Mouse (Mus musculus) CD4-positive, CD25-positive, alpha-beta regulatory T cell, adult 4 months (primary cell): ENCODE results near the gene Mvb12b. TPM values are rescaled to one million over a fixed set of nuclear protein-coding genes. Genes with fewer than 3 reads are reported as not detected.
"Not testable (repeated sequence)": the region's sequence is repeated elsewhere in the genome, so short reads cannot be mapped to it uniquely, and the experiment has no call there.

ENCODE experiments used
- ATAC-seq: one replicate; pipeline ENCODE4 v1.8.0; 2017
- polyA plus RNA-seq, 2 experiments: library from polyadenylated mRNA; unstranded; fragments of 100-300 nt; shearing (Covaris generic); gene quantifications; one replicate each; pipeline ENCODE4 v1.2.1; 2017

The Mvb12b gene
- polyA plus RNA-seq: 1 to 10 TPM; 1.7 to 2.7 TPM

DNA sequence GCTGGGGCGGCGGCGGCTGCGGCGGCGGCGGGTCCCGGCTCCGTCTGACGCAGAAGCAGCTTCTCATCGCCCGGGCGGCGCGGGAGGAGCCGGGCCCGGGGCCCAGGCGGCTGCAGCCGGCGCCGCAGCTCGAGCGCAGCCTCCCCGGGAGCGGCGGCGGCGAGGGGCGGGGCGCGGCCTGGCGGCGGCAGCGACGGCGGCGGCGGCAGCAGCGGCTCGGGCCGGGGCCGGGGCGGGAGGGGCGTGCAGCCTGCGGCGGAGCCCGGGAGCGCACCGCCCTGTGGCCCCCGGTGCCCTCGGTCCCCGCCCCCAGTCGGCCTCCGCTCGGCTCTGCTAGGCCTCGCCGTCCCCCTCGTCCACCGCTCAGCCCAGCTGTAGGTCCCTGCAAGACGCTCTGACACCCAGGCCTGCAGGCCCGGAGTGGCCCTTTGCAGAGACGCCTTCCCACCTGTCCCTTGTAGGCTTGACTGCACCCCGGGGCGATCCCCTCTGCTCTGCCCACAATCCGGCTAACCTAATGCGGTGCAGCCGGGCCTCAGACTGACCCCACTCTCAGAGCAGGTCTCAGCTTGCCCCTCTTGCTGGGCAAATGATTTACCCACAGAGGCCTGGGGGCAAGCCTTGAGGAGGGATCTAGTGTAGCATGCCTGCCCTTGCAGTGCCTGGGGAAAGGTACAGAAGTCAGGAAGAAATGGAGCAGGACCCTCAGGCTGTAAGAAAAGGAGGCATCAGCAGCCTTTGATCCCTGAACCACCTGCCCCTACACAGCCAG is at the start of gene Mvb12b:
TSS of gene Mvb12b (minus strand) at position 619 of the 772 bp plus-strand sequence.
- peak; percentile 64 for ATAC-seq

DNA sequence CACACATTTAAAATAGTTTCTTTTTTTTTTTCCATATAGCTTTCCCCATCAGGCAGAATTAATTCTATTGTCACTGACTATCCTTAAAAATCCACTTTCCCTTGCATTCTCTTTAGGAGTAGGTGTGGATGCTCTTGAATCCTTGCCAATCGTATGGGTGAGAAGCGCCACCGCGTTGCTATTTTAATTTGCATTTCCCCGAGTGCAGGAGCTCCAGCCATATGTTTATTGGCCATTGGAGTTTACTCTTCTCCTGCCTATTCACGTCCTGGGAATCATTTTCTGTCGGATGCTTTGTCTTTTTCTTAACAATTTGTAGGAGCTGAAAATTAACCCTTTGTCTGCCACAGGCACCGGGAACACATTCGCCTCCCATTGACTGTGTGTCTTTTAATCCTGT is 48.0 kb upstream of the Mvb12b start:
- no peak for ATAC-seq

DNA sequence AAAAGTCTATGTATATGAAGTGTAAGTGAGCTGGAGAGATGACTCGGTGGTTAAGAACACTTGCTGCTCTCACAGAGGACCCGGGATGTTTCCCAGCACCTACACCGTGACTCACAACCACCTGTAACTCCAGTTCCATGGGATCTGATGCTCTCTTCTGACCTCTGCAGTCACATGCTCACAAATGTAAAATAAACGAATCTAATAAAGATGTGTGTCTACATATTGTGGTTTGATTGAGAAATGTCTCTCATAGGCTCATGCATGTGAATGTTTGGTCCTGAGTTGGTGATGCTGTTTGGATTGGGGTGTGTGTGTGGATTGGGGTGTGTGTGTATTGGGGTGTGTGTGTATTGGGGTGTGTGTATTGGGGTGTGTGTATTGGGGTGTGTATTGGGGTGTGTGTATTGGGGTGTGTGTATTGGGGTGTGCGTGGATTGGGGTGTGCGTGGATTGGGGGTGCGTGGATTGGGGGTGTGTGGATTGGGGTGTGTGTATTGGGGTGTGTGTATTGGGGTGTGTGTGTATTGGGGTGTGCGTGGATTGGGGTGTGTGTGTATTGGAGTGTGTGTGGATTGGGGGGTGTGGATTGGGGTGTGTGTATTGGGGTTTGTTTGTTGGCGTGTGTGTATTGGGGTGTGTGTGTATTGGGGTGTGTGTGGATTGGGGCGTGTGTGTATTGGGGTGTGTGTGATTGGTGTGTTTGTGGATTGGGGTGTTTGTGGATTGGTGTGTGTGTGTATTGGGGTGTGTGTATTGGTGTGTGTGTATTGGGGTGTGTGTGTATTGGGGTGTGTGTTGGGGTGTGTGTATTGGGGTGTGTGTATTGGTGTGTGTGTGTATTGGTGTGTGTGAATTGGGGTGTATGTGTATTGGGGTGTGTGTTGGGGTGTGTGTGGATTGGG is 46.1 kb upstream of the Mvb12b start:
- no peak for ATAC-seq

DNA sequence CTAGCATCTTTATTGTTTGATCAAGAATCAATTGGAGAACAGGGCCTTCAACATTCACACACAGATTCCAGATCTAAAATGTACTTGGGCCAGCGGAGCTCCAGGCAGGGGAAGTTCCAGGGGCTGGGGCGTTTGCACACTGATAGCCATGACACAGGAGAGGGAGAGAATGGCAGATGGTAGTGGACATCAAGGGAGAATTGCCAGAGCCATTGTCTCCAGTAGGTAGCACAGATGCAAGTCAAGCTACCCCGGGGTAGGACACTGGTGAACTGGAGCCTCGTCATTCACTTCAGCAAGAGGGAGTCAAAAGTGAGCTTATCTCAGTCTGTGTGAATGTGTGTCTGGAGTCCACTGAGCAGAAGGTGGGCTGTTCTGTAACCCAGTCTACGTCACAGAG is 43.4 kb upstream of the Mvb12b start:
- no peak for ATAC-seq

DNA sequence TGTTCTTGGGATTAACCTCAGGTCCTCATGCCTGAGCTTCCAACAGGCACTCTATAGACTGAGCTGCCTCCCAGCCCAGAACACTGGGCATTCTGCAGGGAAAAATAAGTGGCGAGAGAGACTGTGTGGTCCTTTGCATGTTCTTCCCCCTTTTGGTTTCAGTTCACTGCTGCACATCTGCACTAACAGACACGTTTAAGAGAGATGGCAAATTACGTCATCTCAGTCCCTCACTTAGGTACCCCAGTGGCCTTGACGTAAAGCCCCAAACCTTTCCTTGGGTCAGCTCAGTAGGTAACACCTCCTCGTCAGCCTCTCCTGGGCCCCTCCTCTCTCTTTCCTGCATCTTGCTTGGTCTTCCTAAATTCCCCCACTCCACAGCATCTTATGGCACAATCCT is 37.5 kb upstream of the Mvb12b start:
- ATAC-seq: no peak

DNA sequence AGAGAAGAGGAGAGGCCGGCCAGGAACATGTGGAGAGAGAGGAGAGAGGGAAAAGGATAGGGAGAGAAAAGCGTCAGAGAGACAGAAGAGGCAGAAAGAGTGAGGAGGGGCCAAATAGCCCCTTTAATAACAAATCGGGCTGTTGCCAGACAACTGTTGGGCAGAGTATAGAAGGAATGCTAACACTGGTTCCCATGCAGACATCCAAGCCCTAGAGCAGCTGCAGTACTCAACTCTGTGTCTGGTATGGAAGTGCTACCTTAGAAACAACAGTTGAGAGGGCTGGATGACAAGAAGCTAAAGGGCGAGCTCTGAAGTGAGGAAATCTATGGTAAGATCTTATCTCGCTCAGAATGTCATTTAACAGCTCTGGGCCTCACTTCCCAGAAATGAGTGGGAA is 35.7 kb upstream of the Mvb12b start:
- ATAC-seq: no peak

DNA sequence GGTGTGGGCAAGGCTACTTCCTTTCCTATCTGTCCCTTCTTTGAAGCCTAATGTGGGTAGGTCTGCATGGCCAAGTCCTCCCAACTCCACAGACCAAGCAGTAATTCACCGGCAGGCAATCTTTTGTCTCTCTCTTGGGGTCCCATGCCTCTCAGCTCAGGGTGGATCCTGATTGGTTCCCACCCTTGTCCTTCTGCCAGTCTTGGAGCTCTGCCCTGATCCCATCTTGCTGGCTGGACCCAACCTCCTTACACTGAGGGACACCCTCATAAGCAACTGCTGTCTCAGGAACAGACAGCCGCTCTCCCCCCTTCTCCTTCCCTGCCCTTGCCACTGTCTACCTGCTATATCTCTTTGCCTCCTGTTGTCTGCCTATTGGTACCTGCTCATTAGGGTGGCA is 34.7 kb upstream of the Mvb12b start:
- no peak for ATAC-seq

DNA sequence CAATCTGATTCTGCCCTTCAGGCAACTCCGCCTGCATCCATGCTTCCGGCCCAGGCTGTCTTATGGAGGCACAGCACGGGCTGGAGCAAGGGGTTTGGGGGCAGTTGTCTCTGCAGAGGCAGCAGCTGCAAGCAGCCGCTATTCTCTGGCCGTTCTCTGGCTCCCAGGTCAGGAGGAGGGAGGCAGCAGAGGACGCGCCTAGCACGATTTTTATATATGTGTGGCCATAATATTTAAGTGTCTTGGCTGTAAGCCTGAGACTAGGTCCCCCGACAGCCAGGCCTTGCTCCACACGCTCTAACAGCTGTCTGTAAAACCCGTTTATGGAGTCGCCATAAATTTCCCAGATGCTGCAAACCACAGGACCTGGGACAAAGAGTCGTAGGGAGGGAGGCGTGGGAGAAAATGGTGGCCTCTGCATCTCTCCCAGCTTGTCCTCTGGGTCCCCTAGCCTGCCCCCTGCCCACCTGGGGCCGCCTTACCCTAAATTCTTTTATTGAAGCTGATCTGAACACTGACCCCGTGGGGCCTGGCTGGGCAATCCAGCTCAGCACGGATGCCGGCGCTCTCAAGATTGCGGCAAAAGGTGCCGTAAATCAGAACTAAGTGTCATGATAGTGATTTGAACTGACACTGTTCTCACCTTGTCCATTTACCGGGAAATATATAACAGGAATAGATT is 32.3 kb upstream of the Mvb12b start:
- ATAC-seq: no peak

DNA sequence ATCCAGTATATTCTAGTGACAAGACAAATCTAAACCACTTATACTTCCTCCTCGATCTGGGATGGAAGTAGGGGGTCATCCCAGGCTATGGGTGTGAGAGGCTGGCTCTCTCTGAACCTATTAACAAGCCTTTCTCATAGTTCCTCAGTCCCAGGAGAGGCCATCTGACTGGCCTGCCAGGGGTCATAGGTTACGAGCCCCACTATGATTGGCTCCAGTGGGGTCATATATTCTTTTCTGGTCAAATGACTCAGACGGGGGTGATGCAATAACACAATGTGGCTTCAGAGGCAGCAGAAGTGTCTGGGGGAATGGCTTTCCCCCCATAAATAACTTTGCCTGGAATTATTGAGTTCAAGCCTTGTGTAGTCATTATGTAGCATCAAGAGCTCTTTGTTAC is 31.1 kb upstream of the Mvb12b start:
- ATAC-seq: no peak

DNA sequence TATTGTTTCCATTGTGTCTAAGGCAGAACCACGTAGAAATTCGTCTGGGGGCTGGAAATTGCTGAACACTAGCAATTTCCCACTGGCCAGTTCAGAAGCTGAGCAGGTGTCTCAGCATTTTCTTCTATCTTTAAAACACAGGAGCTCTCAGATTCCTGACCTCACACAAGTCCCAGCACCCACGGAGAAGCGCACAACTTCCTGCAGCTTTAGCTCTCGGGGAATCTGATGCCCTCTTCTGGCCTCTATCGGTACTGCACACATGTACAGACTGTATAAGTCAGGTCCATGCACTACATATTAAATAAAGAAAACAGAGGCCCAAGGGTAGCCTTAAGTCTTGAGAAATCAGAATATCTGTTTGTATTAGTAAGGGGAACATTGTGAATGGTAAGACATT is 30.6 kb upstream of the Mvb12b start:
- ATAC-seq: no peak

DNA sequence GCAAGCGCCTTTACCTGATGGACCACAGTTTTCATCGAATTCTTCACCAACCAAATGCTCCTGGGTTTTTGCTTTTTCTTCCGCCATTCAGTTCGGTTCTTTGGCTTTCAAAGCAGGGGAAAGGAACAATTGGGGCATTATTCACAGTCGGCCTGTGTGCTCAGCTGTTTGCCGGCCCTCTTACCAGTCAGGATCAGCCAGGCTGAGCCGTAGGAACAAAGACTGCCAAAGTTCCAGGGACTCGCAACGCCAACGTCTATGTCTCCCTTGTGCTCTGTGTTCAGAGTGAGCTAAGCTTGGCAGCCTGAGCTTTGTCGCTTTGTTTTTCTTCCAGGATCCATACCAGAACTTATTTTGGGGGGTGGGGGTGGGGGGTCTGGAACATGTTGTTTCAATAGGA is 28.9 kb upstream of the Mvb12b start:
- no peak for ATAC-seq

DNA sequence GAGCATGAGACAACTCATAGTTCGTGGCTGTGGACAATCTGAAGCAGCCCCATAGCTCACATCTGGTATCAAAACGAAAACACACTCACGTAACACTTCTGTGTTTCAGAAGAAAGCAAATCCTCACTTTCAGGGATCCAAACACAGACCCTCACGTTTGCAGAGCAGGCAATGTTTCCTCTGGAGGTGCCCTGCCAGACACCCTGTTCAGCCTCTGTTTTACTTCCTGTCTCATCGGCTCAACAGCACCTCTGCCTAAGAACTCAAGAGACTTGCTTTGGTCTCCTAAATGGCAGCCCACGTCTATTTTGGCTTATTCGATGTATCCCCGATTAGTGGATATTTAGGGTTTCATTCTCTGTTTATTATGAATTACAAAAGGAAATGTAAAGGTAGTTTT is 27.3 kb upstream of the Mvb12b start:
- ATAC-seq: peak; percentile 61

DNA sequence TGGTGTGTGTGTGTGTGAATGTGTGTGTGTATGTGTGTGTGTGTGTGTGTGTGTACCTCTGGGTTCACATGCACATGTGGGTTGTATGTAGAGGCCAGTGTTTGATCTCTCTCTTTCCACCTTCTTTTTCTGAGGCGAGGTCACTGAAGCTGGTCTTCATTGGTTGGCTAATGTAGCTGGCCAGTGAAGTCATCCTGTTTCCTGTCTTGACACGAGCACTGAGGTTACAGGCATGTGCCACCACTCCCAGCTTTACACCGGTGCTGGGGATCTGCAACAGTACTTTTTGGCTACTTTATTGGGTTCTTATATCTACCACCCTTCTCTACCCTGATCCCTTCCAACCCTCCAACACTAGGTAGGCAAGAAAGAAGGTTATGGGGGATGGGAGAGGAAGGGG is 26.6 kb upstream of the Mvb12b start:
- peak; percentile 48 for ATAC-seq

DNA sequence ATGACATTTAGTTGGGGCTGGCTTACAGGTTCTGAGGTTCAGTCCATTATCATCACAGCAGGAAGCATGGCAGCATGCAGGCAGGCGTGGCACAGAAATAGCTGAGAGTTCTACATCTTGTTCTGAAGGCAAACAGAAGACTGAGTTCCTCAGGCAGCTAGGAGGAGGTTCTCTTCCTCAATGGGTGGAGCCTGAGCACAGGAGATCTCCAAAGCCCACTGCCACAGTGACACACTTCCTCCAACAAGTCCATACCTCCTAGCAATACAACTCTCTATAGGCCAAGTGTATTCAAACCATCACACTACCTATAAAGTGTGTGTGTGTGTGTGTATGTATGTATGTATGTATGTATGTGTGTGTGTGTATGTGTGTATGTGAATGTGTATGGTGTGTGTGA is 25.9 kb upstream of the Mvb12b start:
- ATAC-seq: not testable (repeated sequence)

DNA sequence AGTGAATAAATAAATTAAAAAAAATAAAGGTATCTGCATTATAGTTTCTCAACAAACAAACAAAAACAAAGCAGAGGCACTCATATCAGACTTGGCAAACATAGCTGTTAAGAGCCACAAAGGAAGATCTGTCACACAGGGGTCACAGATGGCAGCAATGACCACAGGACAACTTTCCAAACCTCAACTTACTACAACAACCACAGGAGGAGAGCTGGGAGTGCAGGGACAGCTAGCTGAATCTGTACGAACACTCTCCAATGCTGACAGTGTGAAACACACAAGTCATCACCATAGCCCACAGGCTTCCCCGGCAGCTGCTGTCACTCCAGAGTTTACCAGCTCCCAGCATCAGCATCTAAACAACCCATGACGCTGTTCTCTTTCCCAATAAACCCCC is 25.0 kb upstream of the Mvb12b start:
- no peak for ATAC-seq

DNA sequence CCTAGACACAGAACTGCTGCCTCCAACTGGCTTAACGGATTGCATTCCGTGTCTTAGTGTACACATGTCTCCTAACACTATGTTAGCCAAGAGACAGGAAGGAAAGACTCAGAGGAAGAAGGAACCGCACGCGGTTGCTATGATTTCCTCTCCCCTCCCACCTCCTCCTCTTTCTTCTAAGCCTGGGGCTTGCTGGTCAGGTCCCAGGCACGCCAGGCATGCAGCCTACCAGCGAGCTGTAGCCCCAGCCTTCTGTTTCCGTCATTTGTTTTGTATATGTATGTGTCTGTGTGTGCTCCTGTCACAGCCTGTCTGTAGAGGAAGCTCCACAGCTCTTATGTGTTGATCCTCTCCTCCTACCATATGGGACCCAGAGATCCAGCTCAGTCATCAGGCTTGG is 20.6 kb upstream of the Mvb12b start:
- ATAC-seq: peak; percentile 97

DNA sequence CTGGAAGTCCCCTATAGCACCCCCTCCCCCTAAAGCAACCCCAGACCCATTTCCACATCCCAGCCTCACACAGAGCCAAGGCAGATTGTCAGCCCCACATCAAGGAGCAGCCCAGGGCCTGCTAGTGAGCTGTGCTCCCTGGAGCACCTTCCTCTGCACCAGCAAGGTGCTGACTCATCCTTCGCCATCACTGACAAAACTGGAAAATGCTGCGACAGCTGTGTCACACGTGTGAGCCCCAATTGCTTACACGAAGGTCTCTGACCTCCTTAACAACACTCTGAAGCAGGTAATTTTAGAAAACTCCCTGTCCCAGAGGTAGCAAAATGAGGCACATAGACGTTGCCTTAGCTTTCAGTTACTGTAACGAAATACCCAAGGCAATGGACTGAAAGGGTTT is 19.4 kb upstream of the Mvb12b start:
- ATAC-seq: no peak

DNA sequence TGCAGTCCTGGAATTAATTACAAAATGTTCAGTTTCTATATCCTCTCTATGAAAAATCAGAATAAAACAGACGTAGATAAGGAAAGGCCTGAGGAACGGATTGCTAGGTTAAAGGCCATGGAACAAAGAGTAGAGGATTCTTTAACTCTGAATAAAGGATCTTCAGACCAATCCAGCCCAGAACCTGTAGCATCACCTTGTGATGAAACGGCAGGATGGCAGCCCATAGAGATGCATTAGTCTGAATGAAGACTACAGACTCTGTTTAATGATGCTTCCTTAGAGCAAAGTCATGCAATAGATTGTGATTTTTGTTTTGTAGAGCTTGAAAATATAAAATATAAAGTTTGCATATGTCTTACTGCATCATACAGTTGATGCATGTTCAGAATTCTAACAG is 8.1 kb upstream of the Mvb12b start:
- ATAC-seq: no peak

DNA sequence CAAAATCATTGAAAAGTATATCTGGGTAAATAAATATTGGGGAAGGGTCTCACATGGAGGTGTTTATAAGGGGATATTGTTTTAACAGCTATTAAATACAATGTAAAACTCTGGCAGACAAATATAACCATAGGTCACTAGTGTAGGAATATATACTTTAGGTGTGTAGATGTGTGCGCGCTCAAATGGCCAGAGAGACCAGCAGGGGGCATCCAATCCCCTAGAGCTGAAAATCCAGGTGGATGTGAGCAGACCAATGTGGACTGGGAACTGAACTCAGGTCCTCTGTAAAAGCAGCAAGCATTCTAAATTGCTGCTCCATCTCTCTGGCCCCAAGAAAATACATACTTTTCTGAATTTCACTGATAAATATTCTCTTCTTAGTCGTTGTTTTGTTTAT is 5.4 kb upstream of the Mvb12b start:
- no peak for ATAC-seq

DNA sequence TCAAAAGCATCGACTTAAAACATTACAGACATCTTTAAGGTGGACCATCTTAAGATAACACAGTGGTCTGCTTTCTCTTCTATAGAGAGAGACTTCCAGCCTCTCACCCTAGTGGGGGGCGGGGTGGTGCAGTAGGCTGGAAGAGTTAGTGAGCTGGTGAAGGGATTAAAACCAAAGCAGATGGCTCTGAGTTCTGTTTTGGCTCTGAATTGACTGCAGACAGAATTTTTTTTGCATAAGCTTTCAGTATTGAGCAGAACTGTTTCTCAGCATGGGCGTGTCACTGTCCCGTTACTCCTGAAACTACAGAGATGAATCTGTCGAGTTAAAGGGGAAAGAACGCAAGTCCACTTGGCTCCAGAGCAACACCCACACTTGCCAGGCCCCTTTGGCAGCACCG is 4.6 kb upstream of the Mvb12b start:
- ATAC-seq: no peak

DNA sequence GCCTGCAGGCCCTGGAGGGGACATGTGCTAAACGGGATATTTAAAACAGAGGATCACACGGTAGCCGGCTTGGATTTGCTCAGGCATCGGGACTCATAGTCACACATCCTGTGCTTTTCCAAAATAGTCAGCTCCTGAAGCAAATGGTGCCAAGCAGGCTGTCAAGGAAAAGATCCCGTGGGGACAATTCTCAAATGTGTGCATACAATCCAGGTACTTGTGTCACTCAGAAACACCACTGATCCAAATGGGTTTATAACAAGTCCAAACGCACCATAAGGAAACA is 297 bp upstream of the Mvb12b start:
- ATAC-seq: no peak

DNA sequence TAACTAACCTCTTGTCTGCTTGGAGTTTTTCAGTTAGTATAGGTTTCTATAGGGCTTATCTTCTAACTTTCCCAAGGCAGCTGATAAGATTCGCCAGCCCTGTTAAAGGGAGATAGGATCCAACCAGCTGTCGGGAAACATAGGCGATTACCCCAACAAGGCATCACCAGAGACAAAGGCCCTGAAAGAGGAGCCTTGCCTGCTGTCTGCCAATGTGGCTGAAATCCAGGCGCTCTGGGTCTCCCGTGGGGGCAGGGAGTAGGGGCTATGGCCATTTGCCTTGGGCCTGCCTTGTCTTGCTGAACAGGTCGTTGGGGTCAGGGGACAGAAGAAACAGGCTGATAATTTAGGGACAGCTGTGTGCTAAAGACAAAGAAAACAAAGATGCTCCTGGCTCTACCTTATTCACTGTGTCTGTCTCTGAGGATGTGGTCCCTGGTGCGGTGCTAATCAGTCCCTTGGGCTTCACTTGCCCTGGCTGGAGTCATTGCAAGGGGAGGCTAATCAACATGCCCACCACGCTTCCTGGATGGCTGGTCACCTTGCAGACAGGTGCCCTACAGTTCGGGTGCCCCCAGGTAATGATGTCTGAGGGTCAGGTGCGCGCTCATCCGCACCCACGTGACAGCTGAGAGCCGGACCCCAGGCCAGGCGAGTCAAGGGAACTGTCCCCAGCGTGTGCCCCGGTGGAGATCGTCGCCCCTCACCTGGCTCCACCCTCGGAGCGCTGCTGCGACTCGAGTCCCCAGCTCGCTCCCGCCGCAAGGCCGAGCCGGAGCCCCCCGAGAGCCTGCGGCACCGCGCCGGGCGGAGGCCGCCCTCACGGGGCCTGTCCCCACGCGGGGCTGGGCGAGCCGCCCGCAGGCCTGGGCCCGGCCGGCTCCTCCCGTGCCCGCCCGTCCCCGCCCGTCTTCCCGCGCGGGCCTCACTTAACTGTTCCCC is 1.1 kb downstream of the Mvb12b start:
- ATAC-seq: peak; percentile 55

DNA sequence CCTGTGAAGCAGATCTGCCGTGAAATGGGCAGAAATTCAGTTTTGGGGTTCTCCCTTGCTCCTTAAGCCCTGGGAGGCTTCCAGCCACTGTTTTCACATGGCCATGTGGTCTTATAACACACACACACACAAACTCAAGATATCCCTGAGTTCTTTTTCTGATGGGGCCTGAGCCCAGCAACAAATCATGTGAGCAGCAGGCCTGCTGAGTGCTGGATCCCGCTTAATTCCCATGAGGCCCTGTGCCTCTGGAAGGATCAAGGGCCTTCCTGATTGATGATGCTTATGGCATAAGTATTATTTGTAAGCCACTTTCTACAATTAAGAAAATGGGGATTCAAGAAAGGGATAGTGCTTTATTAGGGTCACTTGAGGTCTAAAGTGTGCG is 2.5 kb downstream of the Mvb12b start:
- ATAC-seq: no peak
